Mouse (Mus musculus) ZHBTc4 (cell line): ENCODE results near the gene Fam192a.

Experiments used
- DNase-seq: peaks from one replicate; pipeline ENCODE4 v3.0.0-alpha.2; 2011; ENCODE audit warnings: low read depth, low spot score

Gene Fam192a

GRCm38 (mm10) chr8:94601607-94602385 is at the start of gene Fam192a, which contains the start of gene Rspry1:
Gene Fam192a (minus strand): TSS chr8:94601997.
Gene Rspry1 (plus strand): TSS chr8:94601937.
- DNase-seq, result peak; percentile 100

- DNase-seq, result no peak
These were observed 47.7 kb upstream of the Fam192a start for GRCm38 (mm10) chr8:94649496-94649895.

GRCm38 (mm10) chr8:94646165-94646564 is 44.4 kb upstream of the Fam192a start:
- DNase-seq, result no peak

GRCm38 (mm10) chr8:94645202-94645601 is 43.4 kb upstream of the Fam192a start:
- DNase-seq, result no peak

- no peak for DNase-seq
These were observed 40.1 kb upstream of the Fam192a start for GRCm38 (mm10) chr8:94641938-94642337.

- no peak for DNase-seq
These were observed 39.4 kb upstream of the Fam192a start for GRCm38 (mm10) chr8:94641183-94641582.

GRCm38 (mm10) chr8:94634211-94634610 is 32.4 kb upstream of the Fam192a start:
- DNase-seq, result no peak

GRCm38 (mm10) chr8:94633564-94634194 is 31.9 kb upstream of the Fam192a start:
- no peak for DNase-seq

- DNase-seq, result no peak
These were observed 23.1 kb upstream of the Fam192a start for GRCm38 (mm10) chr8:94624885-94625284.

GRCm38 (mm10) chr8:94607064-94607463 is 5.3 kb upstream of the Fam192a start:
- no peak for DNase-seq

GRCm38 (mm10) chr8:94604030-94604429 is 2.2 kb upstream of the Fam192a start:
- no peak for DNase-seq

GRCm38 (mm10) chr8:94602471-94603131 is 804 bp upstream of the Fam192a start:
- DNase-seq, result peak; percentile 50

- DNase-seq, result peak; percentile 61
These were observed 677 bp downstream of the Fam192a start for GRCm38 (mm10) chr8:94601034-94601606.

- DNase-seq, result no peak
These were observed 1.3 kb downstream of the Fam192a start for GRCm38 (mm10) chr8:94600478-94600877.

- no peak for DNase-seq
These were observed 7.6 kb downstream of the Fam192a start for GRCm38 (mm10) chr8:94594211-94594610.

- no peak for DNase-seq
These were observed 10.1 kb downstream of the Fam192a start for GRCm38 (mm10) chr8:94591691-94592090.

- DNase-seq, result no peak
These were observed 17.5 kb downstream of the Fam192a start for GRCm38 (mm10) chr8:94584238-94584817.

GRCm38 (mm10) chr8:94582569-94582968 is 19.2 kb downstream of the Fam192a start:
- no peak for DNase-seq

- no peak for DNase-seq
These were observed 19.8 kb downstream of the Fam192a start for GRCm38 (mm10) chr8:94581820-94582483.

GRCm38 (mm10) chr8:94575148-94575547 is 26.6 kb downstream of the Fam192a start:
- DNase-seq, result no peak
